Mouse (Mus musculus) limb, embryonic 12.5 days (tissue): ENCODE measurements around the gene Mtch2. TPM values are rescaled to one million over a fixed set of nuclear protein-coding genes. Genes with fewer than 3 reads are reported as not detected.

Source experiments
- ATAC-seq: fragments of 200-750 bp; cut with Nextera tagmentation; 2 replicates; pipeline ENCODE4 v1.8.0; 2017; ENCODE audit warnings: low read depth, moderate TSS enrichment; ENCODE audit not compliant: insufficient number of reproducible peaks, insufficient read depth, low FRiP score, low TSS enrichment
- H3K27ac ChIP-seq: fragments of 300-500 bp; sonication (generic); 2 replicates; pipeline ENCODE4 v1.5.1; 2016; ENCODE audit warnings: mild to moderate bottlenecking, moderate library complexity
- H3K27me3 ChIP-seq: fragments of 300-500 bp; sonication (generic); 2 replicates; pipeline ENCODE4 v1.6.1; 2016; ENCODE audit warnings: mild to moderate bottlenecking, moderate library complexity
- H3K36me3 ChIP-seq: fragments of 300-500 bp; sonication (generic); 2 replicates; pipeline ENCODE4 v1.6.1; 2016; ENCODE audit warnings: mild to moderate bottlenecking, moderate library complexity
- H3K4me1 ChIP-seq: fragments of 300-500 bp; sonication (generic); replicated peaks from 2 replicates; pipeline ENCODE4 v1.6.1; 2016
- H3K4me2 ChIP-seq: fragments of 300-500 bp; sonication (generic); 2 replicates; pipeline ENCODE4 v1.6.1; 2016; ENCODE audit warnings: mild to moderate bottlenecking, moderate library complexity
- H3K4me3 ChIP-seq: fragments of 300-500 bp; sonication (generic); replicated peaks from 2 replicates; pipeline ENCODE4 v1.5.1; 2016; ENCODE audit warnings: mild to moderate bottlenecking
- H3K9ac ChIP-seq: fragments of 300-500 bp; sonication (generic); replicated peaks from 2 replicates; pipeline ENCODE4 v1.6.1; 2016; ENCODE audit warnings: mild to moderate bottlenecking, moderate library complexity
- H3K9me3 ChIP-seq: fragments of 300-500 bp; sonication (generic); 2 replicates; pipeline ENCODE4 v1.6.1; 2016; ENCODE audit warnings: mild to moderate bottlenecking, moderate library complexity
- WGBS: fragments of 180-500 bp; shearing (Covaris S2); methylation state at CpG from one replicate; pipeline ENCODE4 v1.1.7; 2016; 5-methylcytosine and 5-hydroxymethylcytosine counted together
- polyA plus RNA-seq: library from polyadenylated mRNA; unstranded; fragments of >200 nt; fragmentation: Nextera tagmentation; extraction: Ambion mirVana; gene quantifications from 2 replicates; pipeline ENCODE4 v1.2.1, GENCODE M21; 2016

Gene Mtch2
- polyA plus RNA-seq, 1 experiment from 2014 or later: 195 TPM

GRCm38 (mm10) chr2:90864184-90864583 lies 17.2 kb downstream of the Mtch2 start:
- no peak for ATAC-seq
- H3K4me1 ChIP-seq: no peaks in the 10 kb centered on the region
- peaks cover 87% of the 10 kb centered on the region for H3K36me3 ChIP-seq

GRCm38 (mm10) chr2:90866524-90866923 lies 19.6 kb downstream of the Mtch2 start:
- H3K9me3 ChIP-seq: no peaks in the 10 kb centered on the region
- peak; percentile 87 for ATAC-seq
- H3K4me2 ChIP-seq: no peak overlapping the region
- peaks cover 67% of the 10 kb centered on the region for H3K36me3 ChIP-seq
- no peak overlapping the region for H3K9ac ChIP-seq
- no peaks in the 10 kb centered on the region for H3K27me3 ChIP-seq
- H3K4me3 ChIP-seq: no peak overlapping the region
- WGBS: 46% methylated on average over 3 of the region's 3 CpGs
- H3K4me1 ChIP-seq: no peaks in the 10 kb centered on the region
- no peak overlapping the region for H3K27ac ChIP-seq

More at GRCm38 (mm10) chr2:90864184-90864583, 17.2 kb downstream of the Mtch2 start:
- H3K9ac ChIP-seq: no peak overlapping the region
- no peaks in the 10 kb centered on the region for H3K27me3 ChIP-seq
- H3K4me3 ChIP-seq: no peak overlapping the region
- H3K27ac ChIP-seq: no peak overlapping the region
- no peak overlapping the region for H3K4me2 ChIP-seq
- no peaks in the 10 kb centered on the region for H3K9me3 ChIP-seq

- Histone ChIP-seq H3K36me3 (peaks cover 32% of the 10 kb centered on the region), H3K27me3 (no peaks in the 10 kb centered on the region), H3K4me1 (no peaks in the 10 kb centered on the region), H3K9ac (no peak overlapping the region), H3K9me3 (no peaks in the 10 kb centered on the region), H3K4me2 (no peak overlapping the region), H3K4me3 (no peak overlapping the region), H3K27ac (no peak overlapping the region)
- WGBS: 43% methylated on average over 4 of the region's 4 CpGs
- ATAC-seq: no peak
Measured at GRCm38 (mm10) chr2:90870136-90870601, 23.2 kb downstream of the Mtch2 start.

DNA sequence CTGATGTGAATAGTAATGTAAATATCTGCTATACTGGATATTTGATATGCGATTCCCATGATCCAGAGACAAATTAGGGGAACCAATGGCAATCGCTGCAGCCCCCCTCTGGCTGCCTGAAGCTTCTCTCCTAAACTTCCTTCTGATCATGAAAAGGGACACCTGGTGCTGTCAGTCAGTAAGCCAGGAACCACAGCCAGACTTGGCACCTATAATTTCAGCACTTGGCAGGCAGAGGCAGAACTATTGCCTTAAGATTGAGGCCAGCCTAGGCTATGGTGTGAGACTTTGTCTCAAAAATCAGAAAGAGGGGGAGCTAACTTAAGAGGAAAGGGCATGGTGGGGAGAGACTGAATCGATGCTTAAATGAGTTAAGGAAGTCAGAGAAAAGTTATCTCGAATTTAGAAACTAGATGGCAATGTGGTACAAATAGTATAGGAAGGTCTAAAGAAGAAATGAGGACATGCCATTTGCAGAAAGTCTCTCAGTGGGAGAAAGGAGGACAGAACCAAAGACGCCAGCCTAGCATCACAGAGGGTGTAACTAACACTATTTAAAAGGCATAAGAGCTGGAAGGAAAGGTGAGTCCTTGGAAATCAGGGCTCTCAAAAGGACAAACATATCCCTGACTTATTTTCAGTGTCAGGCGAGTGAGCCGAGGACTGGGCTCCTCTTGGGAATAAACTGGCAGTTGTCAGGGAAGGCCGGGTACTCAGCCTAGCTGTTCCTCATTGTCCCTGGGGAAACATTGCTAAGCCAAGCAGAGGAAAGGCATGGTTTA lies 24.4 kb downstream of the Mtch2 start:
- 71% methylated on average over 8 of the region's 8 CpGs for WGBS
- Histone ChIP-seq H3K9ac (no peak overlapping the region), H3K9me3 (no peaks in the 10 kb centered on the region), H3K27ac (no peak overlapping the region), H3K36me3 (peaks cover 20% of the 10 kb centered on the region), H3K4me1 (no peaks in the 10 kb centered on the region), H3K4me2 (no peak overlapping the region), H3K4me3 (no peak overlapping the region), H3K27me3 (no peaks in the 10 kb centered on the region)
- no peak for ATAC-seq

- no peak overlapping the region for H3K4me2 ChIP-seq
- H3K9me3 ChIP-seq: no peaks in the 10 kb centered on the region
- no peak overlapping the region for H3K9ac ChIP-seq
- no peaks in the 10 kb centered on the region for H3K36me3 ChIP-seq
- WGBS: 79% methylated on average over 1 of the region's 1 CpGs
- no peak for ATAC-seq
- H3K4me3 ChIP-seq: no peak overlapping the region
- peaks cover 1% of the 10 kb centered on the region; the same call in 1 of the 2 replicates for H3K27me3 ChIP-seq
- H3K27ac ChIP-seq: no peak overlapping the region
- H3K4me1 ChIP-seq: no peaks in the 10 kb centered on the region
Measured at GRCm38 (mm10) chr2:90874025-90874424, 27.1 kb downstream of the Mtch2 start.

GRCm38 (mm10) chr2:90875239-90875638 lies 28.3 kb downstream of the Mtch2 start:
- no peak for ATAC-seq
- H3K27me3 ChIP-seq: peaks cover 10% of the 10 kb centered on the region
- H3K4me2 ChIP-seq: no peak overlapping the region
- H3K4me1 ChIP-seq: no peaks in the 10 kb centered on the region; the same call in 1 of the 2 replicates
- 66% methylated on average over 2 of the region's 2 CpGs for WGBS
- no peaks in the 10 kb centered on the region for H3K36me3 ChIP-seq
- H3K9ac ChIP-seq: no peak overlapping the region
- no peak overlapping the region for H3K4me3 ChIP-seq
- H3K9me3 ChIP-seq: no peaks in the 10 kb centered on the region
- no peak overlapping the region for H3K27ac ChIP-seq

DNA sequence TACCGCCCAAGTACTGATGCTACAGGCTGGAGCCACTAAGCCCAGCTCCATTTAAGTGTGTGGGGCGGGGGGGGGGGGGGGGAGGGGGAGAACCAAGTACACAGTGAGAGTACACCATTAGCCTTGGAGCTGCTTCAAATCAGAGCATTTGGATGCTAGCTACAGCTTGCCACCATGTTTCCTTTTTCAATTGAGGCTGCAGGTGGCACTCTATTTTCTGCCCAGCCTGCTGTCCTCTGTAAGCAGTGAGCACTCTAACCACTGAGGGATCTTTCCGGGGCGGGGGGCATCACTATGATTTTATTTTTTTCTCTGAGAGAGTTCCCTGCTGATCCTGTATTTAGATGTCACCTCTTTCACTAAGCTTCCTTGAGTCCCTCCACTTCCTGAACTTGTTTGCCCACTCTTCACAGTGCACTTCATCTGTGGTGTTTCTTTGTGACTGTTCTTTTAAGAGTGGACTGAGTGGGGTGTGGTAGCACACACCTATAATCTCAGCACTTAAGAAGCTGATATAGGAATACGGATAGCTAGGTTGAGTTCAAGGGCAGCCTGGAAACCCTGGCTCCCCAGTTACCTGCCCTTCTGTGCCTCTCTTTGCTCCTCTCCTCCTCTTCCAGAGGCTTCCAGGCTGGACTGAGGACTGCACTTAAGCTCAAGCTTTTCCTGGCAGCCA lies 30.8 kb downstream of the Mtch2 start:
- Histone ChIP-seq H3K36me3 (no peaks in the 10 kb centered on the region), H3K4me2 (no peak overlapping the region), H3K27ac (no peak overlapping the region), H3K4me1 (no peaks in the 10 kb centered on the region; the same call in 1 of the 2 replicates), H3K9ac (no peak overlapping the region), H3K27me3 (peaks cover 26% of the 10 kb centered on the region), H3K4me3 (no peak overlapping the region), H3K9me3 (no peaks in the 10 kb centered on the region)
- no peak for ATAC-seq
- 76% methylated on average over 4 of the region's 5 CpGs for WGBS

- Histone ChIP-seq H3K9ac (no peak overlapping the region), H3K4me2 (no peak overlapping the region), H3K27me3 (peaks cover 32% of the 10 kb centered on the region), H3K9me3 (no peaks in the 10 kb centered on the region), H3K36me3 (no peaks in the 10 kb centered on the region), H3K4me1 (no peaks in the 10 kb centered on the region; the same call in 1 of the 2 replicates), H3K4me3 (no peak overlapping the region), H3K27ac (no peak overlapping the region)
- ATAC-seq: no peak
Measured at GRCm38 (mm10) chr2:90879419-90879818, 32.5 kb downstream of the Mtch2 start.

- H3K4me2 ChIP-seq: no peak overlapping the region
- peaks cover 41% of the 10 kb centered on the region for H3K27me3 ChIP-seq
- WGBS: 23% methylated on average over 6 of the region's 6 CpGs
- H3K9ac ChIP-seq: no peak overlapping the region
- no peaks in the 10 kb centered on the region for H3K9me3 ChIP-seq
- no peaks in the 10 kb centered on the region for H3K36me3 ChIP-seq
- no peak for ATAC-seq
- peaks cover 8% of the 10 kb centered on the region; the same call in 1 of the 2 replicates for H3K4me1 ChIP-seq
- H3K4me3 ChIP-seq: no peak overlapping the region
- no peak overlapping the region for H3K27ac ChIP-seq
Measured at GRCm38 (mm10) chr2:90880144-90880785, 33.3 kb downstream of the Mtch2 start.

GRCm38 (mm10) chr2:90881824-90882223 lies 34.9 kb downstream of the Mtch2 start:
- ATAC-seq: no peak
- Histone ChIP-seq H3K9me3 (no peaks in the 10 kb centered on the region), H3K4me1 (peaks cover 17% of the 10 kb centered on the region), H3K4me3 (no peak overlapping the region), H3K27ac (no peak overlapping the region), H3K36me3 (no peaks in the 10 kb centered on the region), H3K4me2 (no peak overlapping the region), H3K9ac (no peak overlapping the region), H3K27me3 (peaks cover 56% of the 10 kb centered on the region)
- 74% methylated on average over 2 of the region's 2 CpGs for WGBS
